Mouse (Mus musculus) kidney, embryonic 14.5 days (tissue): ENCODE measurements around the gene Celsr3. TPM values are rescaled to one million over a fixed set of nuclear protein-coding genes. Genes with fewer than 3 reads are reported as not detected.
A peak's percentile ranks its signal among the peaks of the same experiment; 100 is the strongest.

ENCODE experiments used
- ATAC-seq: fragments of 200-750 bp; cut with Nextera tagmentation; 2 replicates; pipeline ENCODE4 v1.8.0; 2017; ENCODE audit warnings: moderate number of reproducible peaks, mild to moderate bottlenecking, moderate TSS enrichment, moderate library complexity; ENCODE audit not compliant: low FRiP score, low TSS enrichment
- H3K27ac ChIP-seq: fragments of 300-500 bp; sonication (generic); 2 replicates; pipeline ENCODE4 v1.5.1; 2014; ENCODE audit warnings: low read depth, mild to moderate bottlenecking, low read length, moderate library complexity, mixed read lengths
- H3K27me3 ChIP-seq: fragments of 300-500 bp; sonication (generic); 2 replicates; pipeline ENCODE4 v1.6.1; 2014; ENCODE audit warnings: mild to moderate bottlenecking, low read length; ENCODE audit not compliant: control insufficient read depth, insufficient read depth
- H3K36me3 ChIP-seq: fragments of 300-500 bp; sonication (generic); 2 replicates; pipeline ENCODE4 v1.6.1; 2014; ENCODE audit warnings: low read length, mixed read lengths; ENCODE audit not compliant: control insufficient read depth, insufficient read depth
- H3K4me1 ChIP-seq: fragments of 300-500 bp; sonication (generic); 2 replicates; pipeline ENCODE4 v1.6.1; 2014; ENCODE audit warnings: low read length, mixed read lengths; ENCODE audit not compliant: control insufficient read depth, insufficient read depth
- H3K4me2 ChIP-seq: fragments of 300-500 bp; sonication (generic); replicated peaks from 2 replicates; pipeline ENCODE4 v1.6.1; 2014; ENCODE audit warnings: low read depth, mild to moderate bottlenecking, low read length
- H3K4me3 ChIP-seq: fragments of 300-500 bp; sonication (generic); 2 replicates; pipeline ENCODE4 v1.5.1; 2014; ENCODE audit warnings: mild to moderate bottlenecking, low read length
- H3K9ac ChIP-seq: fragments of 300-500 bp; sonication (generic); 2 replicates; pipeline ENCODE4 v1.6.1; 2014; ENCODE audit warnings: low read depth, mild to moderate bottlenecking, low read length, moderate library complexity
- H3K9me3 ChIP-seq: fragments of 300-500 bp; sonication (generic); 2 replicates; pipeline ENCODE4 v1.6.1; 2016; ENCODE audit warnings: low read length; ENCODE audit not compliant: control insufficient read depth
- WGBS: fragments of 180-500 bp; shearing (Covaris S2); extraction: QIAGEN DNeasy Blood & Tissue Kit; methylation state at CpG from one replicate; pipeline ENCODE4 v1.1.7; 2014; 5-methylcytosine and 5-hydroxymethylcytosine counted together
- polyA plus RNA-seq: library from polyadenylated mRNA; unstranded; fragments of >200 nt; fragmentation: Nextera tagmentation; extraction: Ambion mirVana; gene quantifications from 2 replicates; pipeline ENCODE4 v1.2.1, GENCODE M21; 2014

Gene Celsr3
- polyA plus RNA-seq, 1 experiment from 2014 or later: 0.04 TPM

DNA sequence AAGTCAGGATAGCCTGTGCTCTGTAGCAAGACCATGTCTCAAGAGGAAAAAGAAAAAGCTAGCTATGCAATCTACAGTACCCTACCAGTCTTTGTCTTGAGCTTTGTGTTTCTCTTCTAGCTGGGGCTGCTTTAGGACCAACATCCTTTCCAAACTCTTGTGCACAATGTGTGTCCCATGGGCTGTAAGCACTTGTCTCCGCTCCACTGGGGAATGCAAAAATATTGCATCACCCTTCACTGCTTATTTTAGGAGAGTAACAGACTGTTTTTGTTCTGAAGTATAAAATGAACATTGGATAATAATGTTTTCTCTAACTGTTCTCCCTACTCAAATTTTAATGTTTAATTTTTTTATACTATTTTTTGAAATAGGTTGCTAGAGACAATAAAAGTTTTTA, 39.6 kb upstream of the Celsr3 start:
- ATAC-seq: no peak
- Histone ChIP-seq H3K4me3 (no peak overlapping the region; the same call in 1 of the 2 replicates), H3K9me3 (no peaks in the 10 kb centered on the region), H3K27me3 (no peaks in the 10 kb centered on the region), H3K4me1 (peaks cover 28% of the 10 kb centered on the region), H3K4me2 (no peak overlapping the region), H3K36me3 (peaks cover 13% of the 10 kb centered on the region; the same call in 1 of the 2 replicates), H3K9ac (no peak overlapping the region), H3K27ac (no peak overlapping the region)
- 84% methylated on average over 1 of the region's 1 CpGs for WGBS

DNA sequence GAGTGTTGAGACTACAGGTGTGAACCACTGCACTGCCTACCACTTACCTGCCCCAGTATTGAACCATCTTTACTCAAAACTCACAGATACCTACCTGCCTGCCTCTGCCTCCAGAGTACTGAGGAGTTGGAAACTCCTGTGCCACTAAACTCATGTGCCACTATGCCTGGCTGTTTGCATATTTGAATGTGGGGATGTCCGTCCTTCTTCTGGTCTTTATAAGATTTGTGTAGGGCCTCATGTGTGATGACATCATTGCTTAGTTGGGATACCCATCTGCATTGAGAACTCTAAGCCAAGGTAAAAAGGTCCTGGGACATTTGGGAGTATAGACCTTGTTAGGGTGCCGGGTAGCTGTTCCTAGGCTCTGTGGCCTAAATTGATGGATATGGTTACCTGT, 39.0 kb upstream of the Celsr3 start:
- peaks cover 33% of the 10 kb centered on the region for H3K4me1 ChIP-seq
- WGBS: 89% methylated on average over 2 of the region's 2 CpGs
- no peaks in the 10 kb centered on the region for H3K9me3 ChIP-seq
- no peak for ATAC-seq
- no peak overlapping the region for H3K9ac ChIP-seq
- peaks cover 13% of the 10 kb centered on the region; the same call in 1 of the 2 replicates for H3K36me3 ChIP-seq
- no peak overlapping the region for H3K4me3 ChIP-seq
- no peaks in the 10 kb centered on the region for H3K27me3 ChIP-seq
- no peak overlapping the region for H3K27ac ChIP-seq
- no peak overlapping the region for H3K4me2 ChIP-seq

DNA sequence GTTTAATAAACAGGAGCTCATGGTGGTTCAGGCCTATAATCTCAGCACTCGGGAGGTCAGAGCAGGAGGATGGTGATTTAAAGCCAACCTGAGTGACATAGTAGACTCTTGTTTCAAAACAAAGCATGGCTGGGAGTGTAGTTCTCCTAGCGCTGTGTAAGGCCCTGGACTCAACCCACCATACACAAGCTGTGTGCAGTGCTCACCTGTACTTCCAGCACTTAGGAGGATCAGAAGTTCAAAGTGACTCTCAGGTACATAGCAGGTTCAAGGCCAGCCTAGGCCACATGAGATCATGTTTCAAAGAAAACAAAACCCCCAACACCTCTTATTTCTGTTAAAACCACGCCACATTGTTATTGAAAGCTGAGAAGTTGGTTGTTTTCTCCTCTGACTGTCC, 37.4 kb upstream of the Celsr3 start:
- ATAC-seq: no peak
- no peaks in the 10 kb centered on the region for H3K9me3 ChIP-seq
- H3K27ac ChIP-seq: no peak overlapping the region
- H3K4me1 ChIP-seq: peaks cover 44% of the 10 kb centered on the region
- H3K36me3 ChIP-seq: peaks cover 13% of the 10 kb centered on the region; the same call in 1 of the 2 replicates
- 33% methylated on average over 3 of the region's 3 CpGs for whole genome bisulfite sequencing
- no peaks in the 10 kb centered on the region for H3K27me3 ChIP-seq
- no peak overlapping the region for H3K4me3 ChIP-seq
- H3K4me2 ChIP-seq: no peak overlapping the region
- no peak overlapping the region for H3K9ac ChIP-seq

DNA sequence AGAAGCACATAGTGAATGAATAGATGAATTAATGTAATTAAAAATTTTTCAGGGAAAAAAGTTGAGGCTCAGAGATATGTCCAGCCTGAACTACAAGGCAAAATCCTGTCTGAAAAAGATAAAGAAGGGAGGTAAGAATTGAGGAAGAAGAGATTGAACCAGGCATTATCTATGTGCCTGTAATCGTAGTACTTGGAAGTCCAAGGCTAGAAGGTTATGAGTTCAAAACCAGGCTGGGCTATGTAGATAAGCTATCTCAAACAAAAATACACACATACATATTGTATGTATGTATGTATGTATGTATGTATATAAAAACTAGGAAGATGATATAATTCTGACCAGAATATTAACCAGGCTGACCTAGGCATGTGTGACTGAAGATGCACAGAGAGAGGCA, 33.8 kb upstream of the Celsr3 start:
- Histone ChIP-seq H3K9me3 (no peaks in the 10 kb centered on the region), H3K9ac (no peak overlapping the region), H3K4me1 (peaks cover 51% of the 10 kb centered on the region), H3K4me3 (no peak overlapping the region), H3K4me2 (no peak overlapping the region), H3K27me3 (no peaks in the 10 kb centered on the region), H3K27ac (no peak overlapping the region), H3K36me3 (peaks cover 21% of the 10 kb centered on the region)
- WGBS: 85% methylated on average over 1 of the region's 1 CpGs
- ATAC-seq: no peak

DNA sequence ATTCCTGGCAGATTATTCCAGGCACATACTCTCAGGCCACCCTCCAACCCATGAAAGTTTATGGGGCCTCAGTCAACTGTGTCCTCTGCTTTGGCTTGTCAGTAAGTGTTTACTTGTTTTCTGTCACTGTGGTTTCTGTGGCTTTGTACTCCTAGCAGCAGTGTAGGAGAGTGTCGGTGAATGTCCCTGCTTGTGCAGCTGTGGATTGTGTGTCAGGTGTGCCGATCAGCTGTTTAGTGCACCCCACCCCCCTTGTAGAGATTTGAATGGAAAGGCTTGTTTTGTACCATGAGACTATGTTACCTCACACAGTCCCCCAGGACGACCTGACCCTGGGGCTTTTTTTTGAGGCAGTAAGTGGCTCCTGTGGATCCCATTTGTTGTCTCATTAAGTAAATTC, 33.4 kb upstream of the Celsr3 start:
- ATAC-seq: no peak
- Histone ChIP-seq H3K4me1 (peaks cover 48% of the 10 kb centered on the region), H3K9ac (no peak overlapping the region), H3K27ac (no peak overlapping the region), H3K36me3 (peaks cover 24% of the 10 kb centered on the region), H3K4me2 (no peak overlapping the region), H3K9me3 (no peaks in the 10 kb centered on the region), H3K27me3 (no peaks in the 10 kb centered on the region), H3K4me3 (no peak overlapping the region)
- 58% methylated on average over 3 of the region's 3 CpGs for WGBS

DNA sequence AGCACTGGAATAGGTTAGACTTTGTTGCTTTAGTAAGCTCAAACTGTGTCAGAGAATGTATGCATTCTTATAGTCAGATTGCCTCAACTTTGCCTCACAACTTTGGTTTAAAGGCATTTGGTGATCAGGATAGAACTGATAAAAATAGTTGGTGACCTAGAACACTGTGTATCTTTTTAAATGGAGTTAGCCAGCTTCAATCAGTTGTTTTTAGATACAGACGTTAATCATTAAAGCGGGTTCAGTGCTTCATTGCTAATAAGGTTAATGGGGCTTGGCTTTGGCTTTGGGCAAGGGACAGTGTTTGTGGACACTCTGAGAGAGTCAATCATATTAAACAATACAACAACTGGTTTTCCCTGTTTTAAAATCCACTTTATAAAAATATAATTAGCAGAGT, 30.8 kb upstream of the Celsr3 start:
- WGBS: 39% methylated on average over 2 of the region's 2 CpGs
- Histone ChIP-seq H3K9ac (no peak overlapping the region), H3K4me2 (peak overlapping the region; percentile 26), H3K27me3 (no peaks in the 10 kb centered on the region), H3K9me3 (no peaks in the 10 kb centered on the region), H3K36me3 (peaks cover 48% of the 10 kb centered on the region), H3K4me1 (peaks cover 45% of the 10 kb centered on the region), H3K27ac (peak overlapping the region; percentile 51; the same call in 1 of the 2 replicates), H3K4me3 (no peak overlapping the region)
- ATAC-seq: no peak

DNA sequence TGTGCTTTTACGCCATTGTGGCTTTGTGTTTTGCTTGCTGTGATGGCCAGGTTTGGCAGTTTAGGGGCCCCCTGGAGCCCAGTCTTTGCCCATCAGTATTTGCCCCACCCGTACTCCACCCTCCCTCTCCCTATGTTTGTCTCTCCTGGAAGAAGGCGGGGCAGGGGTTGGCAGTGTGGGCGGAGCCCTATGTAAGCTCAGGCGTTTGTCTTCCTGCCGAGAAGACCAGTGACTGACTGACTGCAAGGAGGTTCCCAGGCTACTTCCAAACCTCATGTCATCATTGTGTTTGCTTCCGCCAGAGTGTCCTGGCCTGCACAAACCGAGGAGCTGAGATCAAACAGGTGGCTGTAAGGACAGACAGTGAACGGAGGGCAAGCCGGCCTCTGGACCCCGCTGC, 30.4 kb upstream of the Celsr3 start:
- Histone ChIP-seq H3K4me1 (peaks cover 45% of the 10 kb centered on the region), H3K4me3 (no peak overlapping the region; the same call in 1 of the 2 replicates), H3K36me3 (peaks cover 49% of the 10 kb centered on the region), H3K9ac (0 out of 2 replicates have a peak overlapping the region, but pooled peaks have one; percentile 34), H3K4me2 (peak overlapping the region; percentile 26), H3K9me3 (no peaks in the 10 kb centered on the region), H3K27ac (peak overlapping the region; percentile 51; the same call in 1 of the 2 replicates), H3K27me3 (no peaks in the 10 kb centered on the region)
- ATAC-seq: peak; percentile 68
- 25% methylated on average over 11 of the region's 11 CpGs for WGBS

DNA sequence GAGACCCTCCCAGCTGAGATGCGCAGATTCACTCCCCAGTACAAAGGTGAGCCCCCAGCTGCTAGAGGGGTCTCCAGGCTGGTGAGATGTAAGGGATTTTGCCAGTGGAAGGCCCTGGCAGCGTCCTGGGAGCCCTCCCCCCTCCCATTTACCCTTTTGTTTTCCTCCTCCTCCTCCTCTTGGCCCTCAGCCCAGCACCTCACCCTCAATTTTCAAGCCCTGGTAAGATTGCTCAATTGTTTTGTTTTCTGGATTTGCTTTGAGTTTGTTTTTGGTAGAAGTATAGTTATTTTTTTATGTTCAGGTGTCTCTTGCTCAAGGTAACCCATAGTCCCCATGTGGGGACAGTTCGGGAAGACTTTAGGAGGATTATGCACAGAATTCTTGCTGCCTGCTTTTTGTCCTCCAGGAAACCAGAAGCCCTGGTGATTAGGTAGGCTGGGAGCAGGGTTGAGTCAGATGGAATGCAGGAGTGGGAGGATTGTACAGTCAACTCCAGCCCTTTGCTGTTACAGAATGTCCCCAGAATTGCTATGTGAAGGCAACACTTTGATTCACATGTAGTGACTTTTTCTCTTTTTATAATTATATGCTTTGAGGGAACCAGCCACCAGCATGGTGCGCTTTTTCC, 29.7 kb upstream of the Celsr3 start:
- peaks cover 45% of the 10 kb centered on the region for H3K4me1 ChIP-seq
- H3K4me3 ChIP-seq: no peak overlapping the region; the same call in 1 of the 2 replicates
- H3K9me3 ChIP-seq: no peaks in the 10 kb centered on the region
- H3K27me3 ChIP-seq: no peaks in the 10 kb centered on the region
- H3K4me2 ChIP-seq: no peak overlapping the region
- H3K36me3 ChIP-seq: peaks cover 53% of the 10 kb centered on the region
- 77% methylated on average over 4 of the region's 4 CpGs for WGBS
- no peak overlapping the region for H3K9ac ChIP-seq
- H3K27ac ChIP-seq: peak overlapping the region; percentile 51; the same call in 1 of the 2 replicates
- no peak for ATAC-seq

DNA sequence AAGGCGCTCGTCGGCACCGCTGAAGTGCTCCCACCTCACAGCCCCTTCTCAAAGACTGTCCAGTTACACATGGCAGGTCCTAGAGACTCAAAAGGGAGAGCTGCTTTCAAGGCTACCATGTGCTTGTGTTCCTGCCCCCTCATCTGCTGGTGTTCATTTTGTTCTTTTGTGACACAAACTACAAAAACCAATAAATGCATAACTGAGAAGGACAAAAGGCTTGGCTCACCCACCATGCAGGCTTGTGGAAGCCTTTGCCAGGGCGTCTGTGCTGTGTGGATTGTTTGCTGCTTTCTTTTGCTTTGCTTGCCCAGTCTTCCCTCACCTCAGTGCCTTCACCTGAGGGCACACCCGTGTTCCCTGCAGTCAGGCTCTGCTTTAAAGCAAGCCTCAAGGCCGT, 28.6 kb upstream of the Celsr3 start:
- Histone ChIP-seq H3K4me2 (no peak overlapping the region), H3K27me3 (no peaks in the 10 kb centered on the region), H3K36me3 (peaks cover 63% of the 10 kb centered on the region), H3K9ac (no peak overlapping the region), H3K9me3 (no peaks in the 10 kb centered on the region), H3K4me3 (no peak overlapping the region), H3K4me1 (peaks cover 40% of the 10 kb centered on the region), H3K27ac (no peak overlapping the region)
- ATAC-seq: no peak
- 89% methylated on average over 7 of the region's 7 CpGs for WGBS
